8 mouse cellular contexts compared by ENCODE assay signal in genomic region chr10:80806341-80807056, GRCm38 (mm10). TPM values are rescaled to one million over a fixed set of nuclear protein-coding genes. Genes with fewer than 3 reads are reported as not detected.
A peak's percentile ranks its signal among the peaks of the same experiment; 100 is the strongest.
DNase-seq lines count a peak whose midpoint lies in the region; ATAC-seq lines count a peak whose summit lies in the region.

No protein-coding gene starts in this region.

- peak overlapping the region; percentile 78 for H3K9ac ChIP-seq in heart, embryonic 14.5 days (ENCODE audit: low read length)
- H3K9ac ChIP-seq in midbrain, embryonic 11.5 days (ENCODE audit: low read length), result peak overlapping the region; percentile 75

- H3K4me2 ChIP-seq in heart, embryonic 14.5 days (ENCODE audit: low read length), result peak overlapping the region; percentile 77
- peak overlapping the region; percentile 91 for H3K4me2 ChIP-seq in midbrain, embryonic 11.5 days

- no peak for ATAC-seq in heart, embryonic 14.5 days (ENCODE audit: insufficient number of reproducible peaks, insufficient read depth, low FRiP score, low read depth)
- peak; percentile 8; the same call in 1 of the 2 replicates for ATAC-seq in midbrain, embryonic 11.5 days (ENCODE audit: low FRiP score)

- no peaks in the 10 kb centered on the region for H3K9me3 ChIP-seq in heart, embryonic 14.5 days (ENCODE audit: control insufficient read depth, low read length)
- no peaks in the 10 kb centered on the region for H3K9me3 ChIP-seq in hindbrain, embryonic 10.5 days
- H3K9me3 ChIP-seq in midbrain, embryonic 11.5 days (ENCODE audit: control insufficient read depth, low read length), result no peaks in the 10 kb centered on the region

- H3K27me3 ChIP-seq in heart, embryonic 14.5 days (ENCODE audit: control insufficient read depth, insufficient read depth, low read length), result no peaks in the 10 kb centered on the region
- H3K27me3 ChIP-seq in hindbrain, embryonic 10.5 days (ENCODE audit: insufficient read depth, poor library complexity, severe bottlenecking), result peaks cover 63% of the 10 kb centered on the region
- peaks cover 30% of the 10 kb centered on the region for H3K27me3 ChIP-seq in midbrain, embryonic 11.5 days (ENCODE audit: control insufficient read depth, insufficient read depth, low read length)

- H3K36me3 ChIP-seq in heart, embryonic 14.5 days (ENCODE audit: control insufficient read depth, insufficient read depth, low read length), result peaks cover 39% of the 10 kb centered on the region
- peaks cover 47% of the 10 kb centered on the region for H3K36me3 ChIP-seq in hindbrain, embryonic 10.5 days
- peaks cover 24% of the 10 kb centered on the region for H3K36me3 ChIP-seq in midbrain, embryonic 11.5 days (ENCODE audit: control insufficient read depth, insufficient read depth, low read length)

- H3K4me3 ChIP-seq in heart, embryonic 14.5 days (ENCODE audit: control insufficient read depth in 1 of 2, insufficient read depth in 1 of 2, low read depth in 1 of 2, low read length in 2 of 2), result peak overlapping the region; percentile 48 to 51
- H3K4me3 ChIP-seq in brown adipose tissue, adult 24 weeks (ENCODE audit: insufficient read depth, low read depth, low read length), result peak overlapping the region; percentile 46
- H3K4me3 ChIP-seq in hindbrain, embryonic 10.5 days, result peak overlapping the region; percentile 66
- H3K4me3 ChIP-seq in midbrain, embryonic 11.5 days (ENCODE audit: low read depth, low read length), result peak overlapping the region; percentile 40

- H3K27ac ChIP-seq in heart, embryonic 14.5 days (replicated peaks in 1 of 2; ENCODE audit: control insufficient read depth in 1 of 2, insufficient read depth in 1 of 2, low read depth in 2 of 2, low read length in 2 of 2), result peak overlapping the region; percentile 57 to 68; a peak in 3 of 4 replicates
- H3K27ac ChIP-seq in brown adipose tissue, adult 24 weeks (replicated peaks; ENCODE audit: low read depth, low read length), result no peak overlapping the region
- H3K27ac ChIP-seq in hindbrain, embryonic 10.5 days, result peak overlapping the region; percentile 88
- H3K27ac ChIP-seq in midbrain, embryonic 11.5 days (ENCODE audit: low read depth, low read length), result no peak overlapping the region; the same call in 1 of the 2 replicates

- DNase-seq in heart, adult 8-10 months (ENCODE audit: low spot score), result no peak
- DNase-seq in hindbrain, embryonic 10.5 days (ENCODE audit: low spot score), result no peak
- no peak for DNase-seq in midbrain, embryonic 11.5 days (ENCODE audit: low spot score, missing footprints)
- no peak for DNase-seq in MN1 (ENCODE audit: low spot score)
- no peak for DNase-seq in kidney, postnatal 14 days
- DNase-seq in ovary, postnatal 36 days (ENCODE audit: low spot score), result no peak

- H3K4me1 ChIP-seq in heart, embryonic 14.5 days (ENCODE audit: control insufficient read depth in 2 of 2, insufficient read depth in 2 of 2, low read length in 2 of 2), result peaks cover 35 to 53% of the 10 kb centered on the region in 2 experiments
- H3K4me1 ChIP-seq in brown adipose tissue, adult 24 weeks (ENCODE audit: control insufficient read depth, insufficient read depth, insufficient read length, low read length), result no peaks in the 10 kb centered on the region; the same call in 1 of the 2 replicates
- H3K4me1 ChIP-seq in hindbrain, embryonic 10.5 days (replicated peaks), result peaks cover 47% of the 10 kb centered on the region
- peaks cover 25% of the 10 kb centered on the region for H3K4me1 ChIP-seq in midbrain, embryonic 11.5 days (ENCODE audit: control insufficient read depth, insufficient read depth, low read length)

- WGBS in heart, embryonic 14.5 days, result 41% methylated on average over 34 of the region's 34 CpGs
- WGBS in hindbrain, embryonic 10.5 days, result 33% methylated on average over 34 of the region's 34 CpGs
- 37% methylated on average over 34 of the region's 34 CpGs for WGBS in midbrain, embryonic 11.5 days

RNA-seq across cellular contexts. Expression of gene Amh, which starts 1.5 kb away (rescaled TPM):
- polyA plus RNA-seq in heart, embryonic 14.5 days (2014; fragmentation: Nextera tagmentation; extraction: Ambion mirVana), result 0.12 TPM in 1 of 2 replicates, not detected in the other
- under 1 TPM; 0.14 to 0.50 (median 0.20) TPM for total RNA-seq in heart, adult 8-10 months (2022)
- not detected in 2 replicates for polyA plus RNA-seq in brown adipose tissue, adult 24 weeks (2012; ENCODE audit: insufficient read depth, insufficient read length, missing spikeins)
- 0.12 and 0.16 TPM in 2 replicates for polyA plus RNA-seq in hindbrain, embryonic 10.5 days (2016; fragmentation: Nextera tagmentation; extraction: Ambion mirVana)
- not detected in 2 replicates for polyA plus RNA-seq in midbrain, embryonic 11.5 days (2014; fragmentation: Nextera tagmentation; extraction: Ambion mirVana)

RNA-seq across cellular contexts. Expression of gene Jsrp1, which starts 6.8 kb away (rescaled TPM):
- polyA plus RNA-seq in heart, embryonic 14.5 days (2014; fragmentation: Nextera tagmentation; extraction: Ambion mirVana), result 5.5 and 5.6 TPM in 2 replicates
- total RNA-seq in heart, adult 8-10 months (2022), result 1 to 10 TPM in 1 of 4 experiments, under 1 TPM in 3; 0.47 to 1.6 (median 0.75) TPM
- polyA plus RNA-seq in brown adipose tissue, adult 24 weeks (2012; ENCODE audit: insufficient read depth, insufficient read length, missing spikeins), result 2.4 and 4.9 TPM in 2 replicates
- polyA plus RNA-seq in hindbrain, embryonic 10.5 days (2016; fragmentation: Nextera tagmentation; extraction: Ambion mirVana), result 0.65 and 0.68 TPM in 2 replicates
- polyA plus RNA-seq in midbrain, embryonic 11.5 days (2014; fragmentation: Nextera tagmentation; extraction: Ambion mirVana), result 0.38 and 0.80 TPM in 2 replicates

RNA-seq across cellular contexts. Expression of gene Plekhj1, which starts 8.1 kb away (rescaled TPM):
- 71.1 and 75.4 TPM in 2 replicates for polyA plus RNA-seq in heart, embryonic 14.5 days (2014; fragmentation: Nextera tagmentation; extraction: Ambion mirVana)
- 10 to 100 TPM; 29.8 to 37.4 (median 32.7) TPM for total RNA-seq in heart, adult 8-10 months (2022)
- 30.2 and 40.5 TPM in 2 replicates for polyA plus RNA-seq in brown adipose tissue, adult 24 weeks (2012; ENCODE audit: insufficient read depth, insufficient read length, missing spikeins)
- polyA plus RNA-seq in hindbrain, embryonic 10.5 days (2016; fragmentation: Nextera tagmentation; extraction: Ambion mirVana), result 189 and 192 TPM in 2 replicates
- polyA plus RNA-seq in midbrain, embryonic 11.5 days (2014; fragmentation: Nextera tagmentation; extraction: Ambion mirVana), result 138 and 151 TPM in 2 replicates

RNA-seq across cellular contexts. Expression of gene Sf3a2, which starts 8.5 kb away (rescaled TPM):
- polyA plus RNA-seq in heart, embryonic 14.5 days (2014; fragmentation: Nextera tagmentation; extraction: Ambion mirVana), result 49.2 and 51.0 TPM in 2 replicates
- total RNA-seq in heart, adult 8-10 months (2022), result 10 to 100 TPM; 25.0 to 33.0 (median 31.5) TPM
- 12.1 and 15.3 TPM in 2 replicates for polyA plus RNA-seq in brown adipose tissue, adult 24 weeks (2012; ENCODE audit: insufficient read depth, insufficient read length, missing spikeins)
- 109 and 119 TPM in 2 replicates for polyA plus RNA-seq in hindbrain, embryonic 10.5 days (2016; fragmentation: Nextera tagmentation; extraction: Ambion mirVana)
- polyA plus RNA-seq in midbrain, embryonic 11.5 days (2014; fragmentation: Nextera tagmentation; extraction: Ambion mirVana), result 92.2 and 104 TPM in 2 replicates

RNA-seq across cellular contexts. Expression of gene Oaz1, which starts 20.0 kb away (rescaled TPM):
- polyA plus RNA-seq in heart, embryonic 14.5 days (2014; fragmentation: Nextera tagmentation; extraction: Ambion mirVana), result 2,025 and 2,172 TPM in 2 replicates
- 1,000 to 10,000 TPM in 2 of 4 experiments, 100 to 1,000 TPM in 2; 848 to 1,083 (median 963) TPM for total RNA-seq in heart, adult 8-10 months (2022)
- 447 and 892 TPM in 2 replicates for polyA plus RNA-seq in brown adipose tissue, adult 24 weeks (2012; ENCODE audit: insufficient read depth, insufficient read length, missing spikeins)
- polyA plus RNA-seq in hindbrain, embryonic 10.5 days (2016; fragmentation: Nextera tagmentation; extraction: Ambion mirVana), result 2,287 and 2,328 TPM in 2 replicates
- 1,723 and 1,824 TPM in 2 replicates for polyA plus RNA-seq in midbrain, embryonic 11.5 days (2014; fragmentation: Nextera tagmentation; extraction: Ambion mirVana)

Comparison
In these comparisons a context has a peak if more than half of its experiments do, and no peak if none do; other contexts are left out.
1. H3K27ac ChIP-seq: peak in heart, embryonic 14.5 days (2 of 2) and hindbrain, embryonic 10.5 days (single experiment); none in brown adipose tissue, adult 24 weeks (single experiment) and midbrain, embryonic 11.5 days (single experiment).
2. Peak in every context shown above with its lines, with median percentiles within 50 percentile points of each other: H3K4me3 ChIP-seq.